In the genomic region with DNA sequence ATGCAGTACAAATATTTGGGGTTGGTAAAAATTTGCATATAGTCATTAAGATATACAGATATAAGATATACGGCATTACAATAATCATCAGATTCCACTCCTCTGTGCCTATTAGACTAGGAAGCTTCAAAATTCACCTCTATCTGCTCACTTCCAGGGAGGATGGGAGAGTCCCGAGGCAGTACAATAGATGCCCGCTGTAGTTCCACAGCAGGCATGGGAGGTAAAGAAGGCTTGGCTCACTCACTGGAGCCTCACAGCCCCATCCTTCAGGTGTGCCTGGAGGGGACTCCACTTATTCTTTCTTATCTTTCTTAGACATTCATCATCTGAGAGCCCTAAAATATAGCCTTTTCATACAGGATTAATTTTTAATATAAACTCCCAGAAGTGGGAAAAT, we compare ENCODE assay signal across 16 mouse cellular contexts.
"Had no signal": no experiment of that assay in that cellular context is flagged by ENCODE, and none has a peak within 500 bp of the region (broad histone marks: within the 10 kb centered on the region; RNA-seq: fewer than 3 reads in every experiment).

No protein-coding gene starts in this region.

- ATAC-seq: midbrain, embryonic 15.5 days had no signal

- H3K4me2 ChIP-seq: kidney, embryonic 15.5 days; lung, embryonic 14.5 days; midbrain, embryonic 12.5 days; midbrain, embryonic 15.5 days had no signal

- H3K9me3 ChIP-seq: kidney, embryonic 15.5 days; midbrain, embryonic 12.5 days; midbrain, embryonic 15.5 days had no signal

- H3K4me1 ChIP-seq: kidney, embryonic 15.5 days; midbrain, embryonic 12.5 days; midbrain, embryonic 15.5 days had no signal

- H3K36me3 ChIP-seq: midbrain, embryonic 15.5 days had no signal

- H3K27ac ChIP-seq: kidney, embryonic 15.5 days; left cerebral cortex, adult 2 months; liver, embryonic 14.5 days; macrophage; midbrain, embryonic 12.5 days; midbrain, embryonic 15.5 days had no signal

- H3K9ac ChIP-seq: kidney, embryonic 15.5 days; liver, embryonic 14.5 days; liver, postnatal 0 days; lung, embryonic 14.5 days; midbrain, embryonic 12.5 days; midbrain, embryonic 15.5 days had no signal

- H3K27me3 ChIP-seq: kidney, embryonic 15.5 days; midbrain, embryonic 12.5 days; midbrain, embryonic 15.5 days had no signal

- H3K4me3 ChIP-seq: kidney, embryonic 15.5 days; left cerebral cortex, adult 2 months; midbrain, embryonic 12.5 days; midbrain, embryonic 15.5 days had no signal

- DNase-seq: kidney, adult 11 months; kidney, adult 8-10 months; kidney, postnatal 10 days; kidney, postnatal 36 days; layer of hippocampus, postnatal 36 days; right cerebral cortex, postnatal 14 days; right cerebral cortex, postnatal 4 days; thymus, postnatal 25 days had no signal
